Mouse (Mus musculus) stomach, postnatal 0 days (tissue): ENCODE data around the gene Cnn3. TPM values are rescaled to one million over a fixed set of nuclear protein-coding genes. Genes with fewer than 3 reads are reported as not detected.

Experiments
- ATAC-seq: fragments of 200-750 bp; cut with Nextera tagmentation; 2 replicates; pipeline ENCODE4 v1.8.0; 2017; ENCODE audit not compliant: low FRiP score, low TSS enrichment
- DNase-seq: peaks from one replicate; pipeline ENCODE4 v3.0.0-alpha.2; 2016; ENCODE audit warnings: low spot score
- H3K27ac ChIP-seq: fragments of 300-500 bp; sonication (generic); replicated peaks from 2 replicates; pipeline ENCODE4 v1.5.1; 2014; ENCODE audit warnings: mild to moderate bottlenecking, control low read depth
- H3K27me3 ChIP-seq: fragments of 300-500 bp; sonication (generic); 2 replicates; pipeline ENCODE4 v1.6.1; 2014; ENCODE audit warnings: low read length; ENCODE audit not compliant: control insufficient read depth, insufficient read depth
- H3K36me3 ChIP-seq: fragments of 300-500 bp; sonication (generic); 2 replicates; pipeline ENCODE4 v1.6.1; 2014; ENCODE audit warnings: low read length, mixed read lengths; ENCODE audit not compliant: control insufficient read depth, insufficient read depth
- H3K4me1 ChIP-seq: fragments of 300-500 bp; sonication (generic); replicated peaks from 2 replicates; pipeline ENCODE4 v1.6.1; 2014; ENCODE audit warnings: antibody characterized with exemption; ENCODE audit not compliant: control insufficient read depth, insufficient read depth
- H3K4me2 ChIP-seq: fragments of 300-500 bp; sonication (generic); replicated peaks from 2 replicates; pipeline ENCODE4 v1.6.1; 2014; ENCODE audit warnings: low read depth, mild to moderate bottlenecking, control low read depth, moderate library complexity
- H3K4me3 ChIP-seq: fragments of 300-500 bp; sonication (generic); 2 replicates; pipeline ENCODE4 v1.5.1; 2014; ENCODE audit warnings: low read depth, low read length, control low read depth
- H3K9ac ChIP-seq: fragments of 300-500 bp; sonication (generic); 2 replicates; pipeline ENCODE4 v1.6.1; 2014; ENCODE audit warnings: mild to moderate bottlenecking, low read length, control low read depth, mixed read lengths
- H3K9me3 ChIP-seq: fragments of 300-500 bp; sonication (generic); 2 replicates; pipeline ENCODE4 v1.6.1; 2016; ENCODE audit warnings: low read length; ENCODE audit not compliant: control insufficient read depth
- CTCF ChIP-seq: IDR thresholded peaks from 2 replicates; pipeline ENCODE4 v1.5.1; 2016; ENCODE audit warnings: antibody characterized with exemption, low read depth, mild to moderate bottlenecking, moderate library complexity
- EP300 ChIP-seq: optimal IDR thresholded peaks from 2 replicates; pipeline ENCODE3; 2016; ENCODE audit warnings: antibody characterized with exemption
- WGBS: fragments of 180-500 bp; shearing (Covaris S2); extraction: QIAGEN DNeasy Blood & Tissue Kit; methylation state at CpG from one replicate; pipeline ENCODE4 v1.1.7; 2014; 5-methylcytosine and 5-hydroxymethylcytosine counted together
- polyA plus RNA-seq: library from polyadenylated mRNA; unstranded; fragments of >200 nt; fragmentation: Nextera tagmentation; extraction: Ambion mirVana; gene quantifications from 2 replicates; pipeline ENCODE4 v1.2.1, GENCODE M21; 2015

Gene Cnn3
- polyA plus RNA-seq, 1 experiment from 2014 or later = 301 TPM

DNA sequence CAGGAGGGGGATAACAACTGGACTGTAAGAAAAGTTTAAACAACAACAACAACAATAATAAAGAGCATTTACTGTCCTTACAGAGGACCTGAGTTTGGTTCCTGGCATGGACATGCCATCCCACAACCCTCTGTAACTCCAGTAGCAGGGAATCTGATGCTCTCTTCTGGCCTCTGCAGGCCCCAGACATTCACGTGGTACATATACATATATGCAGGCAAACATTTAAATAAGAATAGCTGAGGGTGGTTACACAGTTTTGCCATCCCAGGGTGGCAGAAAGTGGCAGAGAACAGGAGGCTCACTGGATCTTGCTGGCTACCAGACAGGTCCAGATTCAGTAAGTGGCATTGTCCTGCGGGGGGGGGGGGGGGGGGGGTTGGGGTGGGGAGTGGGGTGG is 41.8 kb downstream of the Cnn3 start:
- ATAC-seq (no peak), DNase-seq (no peak)
- Histone ChIP-seq H3K9me3 (no peaks in the 10 kb centered on the region), H3K27me3 (no peaks in the 10 kb centered on the region), H3K4me3 (no peak overlapping the region), H3K4me2 (no peak overlapping the region), H3K36me3 (peaks cover 2% of the 10 kb centered on the region; the same call in 1 of the 2 replicates), H3K4me1 (0 out of 2 replicates have a peak, but pooled peaks cover 3% of the 10 kb centered on the region), H3K27ac (no peak overlapping the region), H3K9ac (no peak overlapping the region)
- TF ChIP-seq EP300 = no peak
- no peak for TF ChIP-seq CTCF
- 35% methylated on average over 1 of the region's 2 CpGs for WGBS

DNA sequence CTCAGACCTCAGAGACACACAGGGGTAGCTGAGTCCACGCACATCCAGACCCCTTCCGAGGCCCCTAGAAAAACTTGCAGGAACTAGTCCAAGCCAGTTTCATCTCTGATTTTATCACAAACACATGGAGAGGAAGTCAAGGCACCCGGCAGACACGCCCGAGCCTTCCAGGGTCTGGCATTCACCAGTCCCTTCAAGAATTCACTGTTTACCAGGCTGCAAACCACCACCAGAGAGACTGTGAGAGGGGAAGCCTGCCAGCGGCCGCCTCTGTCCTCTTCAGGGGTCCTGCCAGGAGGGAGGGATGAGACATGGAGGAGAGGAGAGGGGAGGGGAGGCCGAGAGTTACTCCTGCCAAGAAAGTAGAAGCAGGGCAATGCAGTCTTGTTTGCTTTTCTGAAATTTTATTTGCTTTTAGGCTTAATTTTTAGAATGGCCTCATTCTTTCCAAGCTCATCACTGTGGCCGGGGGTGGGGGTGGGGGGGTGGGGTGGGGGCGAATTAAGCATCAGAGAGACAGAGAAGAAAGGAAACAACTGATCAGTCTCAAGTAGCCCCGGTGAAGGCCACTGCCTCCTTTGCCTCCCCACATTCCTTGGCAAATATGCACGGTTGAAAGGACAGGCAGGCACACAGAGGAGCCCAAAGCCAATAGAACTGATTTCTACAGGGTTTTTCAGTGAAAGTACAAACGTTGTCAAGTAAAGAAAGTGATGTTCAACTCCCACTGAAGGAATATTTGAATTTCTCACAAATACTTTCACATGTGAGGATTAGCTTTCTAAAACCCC is 43.1 kb downstream of the Cnn3 start:
- Histone ChIP-seq H3K9ac (no peak overlapping the region; the same call in 1 of the 2 replicates), H3K27me3 (no peaks in the 10 kb centered on the region), H3K4me3 (no peak overlapping the region), H3K4me2 (peak overlapping the region; percentile 35), H3K9me3 (no peaks in the 10 kb centered on the region), H3K4me1 (0 out of 2 replicates have a peak, but pooled peaks cover 3% of the 10 kb centered on the region), H3K36me3 (peaks cover 2% of the 10 kb centered on the region; the same call in 1 of the 2 replicates), H3K27ac (peak overlapping the region; percentile 86)
- ATAC-seq (peak; percentile 72), DNase-seq (peak; percentile 52)
- TF ChIP-seq EP300 = no peak
- TF ChIP-seq CTCF = no peak
- WGBS = 3% methylated on average over 13 of the region's 13 CpGs

DNA sequence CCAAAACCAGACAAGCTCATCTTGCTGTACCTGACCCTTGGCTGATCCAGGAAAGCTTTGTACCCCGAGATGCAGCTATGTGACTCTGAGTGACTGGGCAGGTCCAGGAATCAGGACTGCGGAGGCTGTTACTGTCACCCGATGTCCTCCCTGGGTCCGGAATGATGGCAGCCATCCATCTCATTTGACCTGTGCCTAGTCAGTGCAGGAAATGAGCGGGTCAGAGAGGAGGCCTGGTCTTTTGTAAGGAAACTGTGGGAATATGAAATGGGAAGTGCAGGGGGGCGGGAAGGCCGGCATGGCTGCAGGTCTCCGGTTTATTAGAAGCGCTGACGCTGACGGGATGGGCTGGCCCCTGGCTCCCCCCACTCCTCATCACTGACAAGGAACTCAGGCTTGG is 45.4 kb downstream of the Cnn3 start:
- 69% methylated on average over 11 of the region's 11 CpGs for WGBS
- ATAC-seq (no peak), DNase-seq (no peak)

DNA sequence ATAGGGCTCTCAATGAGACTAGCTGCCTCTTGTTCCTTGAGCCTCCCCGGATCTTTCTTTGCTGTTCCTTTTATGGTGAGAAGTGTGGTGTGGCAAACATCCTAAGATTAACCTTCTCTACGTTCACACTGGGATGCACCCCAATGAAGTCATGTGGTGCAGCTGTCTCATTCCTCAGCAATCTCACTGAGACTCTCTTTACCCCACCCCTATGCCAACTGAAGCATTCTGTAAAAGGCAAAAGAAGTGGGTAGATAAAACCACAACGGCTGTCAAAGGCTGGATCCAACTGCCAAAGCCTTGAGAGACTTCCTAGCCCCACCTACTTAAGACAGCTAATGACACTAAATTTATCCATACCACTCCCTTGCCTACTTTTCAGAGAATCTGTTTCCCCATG is 48.4 kb downstream of the Cnn3 start:
- H3K27ac ChIP-seq = no peak overlapping the region
- TF ChIP-seq EP300 (no peak), CTCF (no peak)
- H3K9me3 ChIP-seq = no peaks in the 10 kb centered on the region
- H3K36me3 ChIP-seq = no peaks in the 10 kb centered on the region
- H3K27me3 ChIP-seq = no peaks in the 10 kb centered on the region
- no peaks in the 10 kb centered on the region for H3K4me1 ChIP-seq
- H3K4me2 ChIP-seq = no peak overlapping the region
- DNase-seq = no peak
- H3K9ac ChIP-seq = no peak overlapping the region
- 51% methylated on average over 3 of the region's 3 CpGs for WGBS
- no peak overlapping the region for H3K4me3 ChIP-seq
- no peak for ATAC-seq

More for the DNA sequence above, 45.4 kb downstream of the Cnn3 start:
- Histone ChIP-seq H3K27ac (no peak overlapping the region), H3K4me2 (no peak overlapping the region), H3K4me3 (no peak overlapping the region), H3K36me3 (no peaks in the 10 kb centered on the region), H3K9me3 (no peaks in the 10 kb centered on the region), H3K27me3 (no peaks in the 10 kb centered on the region), H3K9ac (no peak overlapping the region), H3K4me1 (0 out of 2 replicates have a peak, but pooled peaks cover 3% of the 10 kb centered on the region)
- TF ChIP-seq CTCF = no peak
- TF ChIP-seq EP300 = no peak

DNA sequence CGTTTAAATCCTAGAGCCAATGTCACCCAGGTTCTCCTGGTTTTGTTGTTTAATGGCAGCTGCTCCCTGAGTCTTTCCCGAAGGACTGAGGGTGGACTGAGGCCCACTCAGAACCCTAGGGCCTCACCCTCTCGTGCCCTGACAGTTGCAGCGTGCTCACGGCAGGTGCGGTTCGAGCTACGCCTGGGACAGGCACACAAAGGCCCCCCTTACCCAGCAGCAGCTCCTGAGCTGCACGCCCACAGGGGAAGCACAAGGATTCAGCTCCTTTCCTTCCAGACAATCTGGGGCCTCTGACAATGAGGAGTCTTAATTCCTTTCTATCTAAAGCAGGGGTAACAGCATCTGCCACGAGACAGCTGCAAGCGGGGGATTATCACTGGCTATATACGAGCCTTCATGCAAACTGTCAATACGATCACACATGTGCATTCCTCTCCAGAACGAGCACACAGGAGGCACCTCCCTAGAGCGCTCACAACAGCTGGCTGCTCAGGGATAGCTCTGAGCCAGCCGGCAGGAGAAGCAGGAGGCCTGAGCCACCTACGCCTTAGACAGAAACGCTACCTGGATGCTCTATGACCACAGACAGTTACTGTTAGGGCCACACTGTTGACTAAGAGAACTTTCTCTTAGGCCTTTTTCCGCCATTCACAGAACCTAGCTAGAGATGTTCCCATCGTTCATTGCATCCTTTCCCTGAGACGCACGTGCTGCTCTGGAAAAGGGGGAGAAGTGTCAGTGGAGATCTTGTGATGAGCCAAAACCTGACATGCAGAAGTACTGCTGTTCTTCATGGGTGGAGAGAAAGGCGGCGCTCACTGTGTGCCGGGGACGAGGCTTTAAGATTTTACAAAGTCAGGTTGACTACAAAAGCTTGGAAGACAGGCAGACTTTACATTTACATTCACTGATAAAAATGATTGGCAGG is 54.0 kb downstream of the Cnn3 start:
- Histone ChIP-seq H3K9me3 (no peaks in the 10 kb centered on the region), H3K4me1 (no peaks in the 10 kb centered on the region), H3K27ac (no peak overlapping the region), H3K36me3 (no peaks in the 10 kb centered on the region), H3K4me3 (no peak overlapping the region), H3K27me3 (no peaks in the 10 kb centered on the region), H3K9ac (no peak overlapping the region), H3K4me2 (no peak overlapping the region)
- ATAC-seq (no peak), DNase-seq (no peak)
- WGBS = 58% methylated on average over 26 of the region's 26 CpGs
- TF ChIP-seq EP300 (no peak), CTCF (no peak)

DNA sequence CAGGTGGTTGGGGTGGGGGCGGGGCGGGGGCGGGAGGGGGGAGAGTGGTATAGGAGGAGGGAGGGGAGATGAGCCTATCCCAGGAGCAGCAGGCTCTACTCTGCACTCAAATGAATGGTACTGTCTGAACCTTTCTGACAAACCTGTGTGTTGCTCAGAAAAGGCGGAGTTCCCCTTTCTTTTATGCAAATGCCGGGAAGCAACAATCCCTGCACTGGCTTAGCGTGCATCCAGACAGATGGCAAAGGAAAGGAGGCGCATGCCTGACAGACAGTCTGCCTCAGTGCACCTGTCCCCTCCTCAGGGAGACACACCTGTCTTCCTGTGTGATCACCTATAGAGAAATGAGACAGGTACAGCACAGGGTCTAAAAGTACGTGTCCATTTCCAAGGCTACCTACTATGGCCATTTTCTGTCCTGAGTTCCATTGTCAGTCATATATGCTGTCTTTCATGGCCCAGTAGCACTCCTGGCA is 54.7 kb downstream of the Cnn3 start:
- Histone ChIP-seq H3K4me2 (no peak overlapping the region), H3K4me1 (no peaks in the 10 kb centered on the region), H3K36me3 (no peaks in the 10 kb centered on the region), H3K27me3 (no peaks in the 10 kb centered on the region), H3K27ac (no peak overlapping the region), H3K4me3 (no peak overlapping the region), H3K9me3 (no peaks in the 10 kb centered on the region), H3K9ac (no peak overlapping the region)
- TF ChIP-seq EP300 (no peak), CTCF (no peak)
- no peak for ATAC-seq
- 47% methylated on average over 8 of the region's 8 CpGs for WGBS
- DNase-seq = no peak
